Mouse (Mus musculus) ES-E14 (cell line): ENCODE data around the gene Gm17482.

Source experiments
- CHD2 ChIP-seq: IDR thresholded peaks from 2 replicates; pipeline ENCODE4 v1.6.1; 2014; ENCODE audit warnings: mild to moderate bottlenecking, low read depth, low read length, inconsistent platforms
- HCFC1 ChIP-seq: IDR thresholded peaks from 2 replicates; pipeline ENCODE4 v1.6.1; 2012; ENCODE audit warnings: low read length, inconsistent platforms, borderline replicate concordance; ENCODE audit not compliant: insufficient read depth
- MAFK ChIP-seq: IDR thresholded peaks from 2 replicates; pipeline ENCODE4 v1.6.1; 2014; ENCODE audit warnings: mild to moderate bottlenecking, low read depth, low read length, inconsistent platforms; ENCODE audit not compliant: insufficient read depth
- ZC3H11A ChIP-seq: IDR thresholded peaks from 2 replicates; pipeline ENCODE4 v1.6.1; 2012; ENCODE audit warnings: low read depth, mild to moderate bottlenecking, inconsistent platforms, low read length, borderline replicate concordance
- ZNF384 ChIP-seq: IDR thresholded peaks from 2 replicates; pipeline ENCODE4 v1.6.1; 2012; ENCODE audit warnings: low read depth, low read length, inconsistent platforms

- no peak for TF ChIP-seq MAFK
- no peak for TF ChIP-seq ZNF384
- TF ChIP-seq CHD2, result no peak
- TF ChIP-seq ZC3H11A, result no peak
- TF ChIP-seq HCFC1, result no peak
Observed at GRCm38 (mm10) chr6:115203029-115203428, 24.1 kb upstream of the Gm17482 start.
